Mouse (Mus musculus): Measurements from ENCODE around the gene Cxcl16.

DNA sequence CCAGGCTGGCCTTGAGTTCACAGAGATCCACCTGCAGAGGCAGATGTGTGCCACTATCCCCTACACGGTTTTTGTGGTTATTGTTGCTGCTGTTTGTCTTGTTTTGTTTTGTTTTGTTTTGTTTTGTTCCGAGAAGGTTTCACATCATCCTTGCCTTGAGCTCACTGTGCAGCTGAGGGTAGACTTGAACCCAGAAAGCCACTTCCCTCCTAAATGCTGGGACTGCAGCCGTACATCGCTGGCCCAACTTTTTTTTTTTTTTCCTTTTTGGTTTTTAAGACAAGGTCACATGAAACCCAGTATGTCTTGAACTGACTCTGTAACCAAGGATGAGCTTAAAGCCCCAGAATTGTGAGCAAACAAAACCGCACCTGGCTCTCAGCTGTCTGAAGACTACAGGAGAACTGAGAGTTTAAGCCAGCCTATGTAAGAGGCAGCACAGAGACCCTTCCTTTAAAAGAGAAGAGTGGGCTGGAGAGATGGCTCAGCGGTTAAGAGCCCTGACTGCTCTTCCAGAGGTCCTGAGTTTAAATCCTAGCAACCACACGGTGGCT is 47.3 kb upstream of the Cxcl16 start:
- TF ChIP-seq E2F4 (IDR thresholded peaks at IDR 0.05; ENCODE audit: borderline replicate concordance, low read depth, low read length) (no peak), TAL1 (IDR thresholded peaks at IDR 0.05; ENCODE audit: low read length) (no peak), KAT2A (conservative IDR thresholded peaks at IDR 0.05; ENCODE audit: low read depth, low read length) (no peak), CTCF (IDR thresholded peaks at IDR 0.05 in 2 of 3, conservative IDR thresholded peaks at IDR 0.05 in 1 of 3; ENCODE audit: control insufficient read depth in 1 of 3, insufficient read depth in 1 of 3, low read depth in 2 of 3, low read length in 3 of 3, poor library complexity in 1 of 3, severe bottlenecking in 1 of 3) (no peak), EP300 (IDR thresholded peaks at IDR 0.05; ENCODE audit: low read depth in 1 of 2, low read length in 2 of 2) (no peak), ELF1 (IDR thresholded peaks at IDR 0.05; ENCODE audit: low read depth, low read length) (no peak), RAD21 (IDR thresholded peaks at IDR 0.05; ENCODE audit: low read depth, low read length) (no peak), SIN3A (IDR thresholded peaks at IDR 0.05; ENCODE audit: low read length) (no peak), UBTF (IDR thresholded peaks at IDR 0.05; ENCODE audit: borderline replicate concordance, insufficient read depth, low read depth, low read length) (no peak), POLR2A (IDR thresholded peaks at IDR 0.05; ENCODE audit: control insufficient read depth in 1 of 2, insufficient read depth in 1 of 2, low read depth in 1 of 2, low read length in 2 of 2, poor library complexity in 1 of 2) (no peak), MYC (IDR thresholded peaks at IDR 0.05; ENCODE audit: low read depth, low read length) (no peak), POLR2AphosphoS5 (IDR thresholded peaks at IDR 0.05; ENCODE audit: borderline replicate concordance, low read depth, low read length) (no peak), ZKSCAN1 (IDR thresholded peaks at IDR 0.05; ENCODE audit: low read depth, low read length) (no peak)
